Mouse (Mus musculus) kidney, postnatal 10 days (tissue): Measurements from ENCODE around the gene Cog6.

Source experiments
- DNase-seq: peaks from one replicate; pipeline ENCODE4 v3.0.0; 2021; ENCODE audit warnings: mixed read lengths

Cog6 gene

GRCm38 (mm10) chr3:53016436-53017340, at the start of gene Cog6:
Cog6 (minus strand) TSS chr3:53017237.
- peak; percentile 92 for DNase-seq

GRCm38 (mm10) chr3:53066095-53066372, 49.0 kb upstream of the Cog6 start:
- peak; percentile 29 for DNase-seq

GRCm38 (mm10) chr3:53065267-53066094, 48.4 kb upstream of the Cog6 start:
- DNase-seq = no peak

GRCm38 (mm10) chr3:53063423-53064147, 46.5 kb upstream of the Cog6 start:
- DNase-seq = no peak

- DNase-seq = peak; percentile 24
Measured at GRCm38 (mm10) chr3:53059959-53060358, 42.9 kb upstream of the Cog6 start.

- DNase-seq = no peak
Measured at GRCm38 (mm10) chr3:53056430-53056829, 39.4 kb upstream of the Cog6 start.

- DNase-seq = no peak
Measured at GRCm38 (mm10) chr3:53052385-53052784, 35.3 kb upstream of the Cog6 start.

- peak; percentile 21 for DNase-seq
Measured at GRCm38 (mm10) chr3:53046371-53046770, 29.3 kb upstream of the Cog6 start.

- DNase-seq = no peak
Measured at GRCm38 (mm10) chr3:53045697-53046096, 28.7 kb upstream of the Cog6 start.

GRCm38 (mm10) chr3:53044682-53045299, 27.8 kb upstream of the Cog6 start:
- no peak for DNase-seq

GRCm38 (mm10) chr3:53044238-53044637, 27.2 kb upstream of the Cog6 start:
- DNase-seq = peak; percentile 52

GRCm38 (mm10) chr3:53043206-53043780, 26.3 kb upstream of the Cog6 start:
- DNase-seq = no peak

GRCm38 (mm10) chr3:53042240-53042567, 25.2 kb upstream of the Cog6 start:
- DNase-seq = no peak

- DNase-seq = peak; percentile 84
Measured at GRCm38 (mm10) chr3:53041411-53042239, 24.6 kb upstream of the Cog6 start, which contains the start of gene Lhfp. Lhfp (plus strand) TSS chr3:53041528.

- no peak for DNase-seq
Measured at GRCm38 (mm10) chr3:53040593-53041410, 23.8 kb upstream of the Cog6 start.

GRCm38 (mm10) chr3:53039746-53040145, 22.7 kb upstream of the Cog6 start:
- DNase-seq = no peak

GRCm38 (mm10) chr3:53038913-53039312, 21.9 kb upstream of the Cog6 start:
- DNase-seq = no peak

- no peak for DNase-seq
Measured at GRCm38 (mm10) chr3:53036941-53037340, 19.9 kb upstream of the Cog6 start.

- DNase-seq = no peak
Measured at GRCm38 (mm10) chr3:53036076-53036475, 19.0 kb upstream of the Cog6 start.

GRCm38 (mm10) chr3:53033448-53033847, 16.4 kb upstream of the Cog6 start:
- DNase-seq = peak; percentile 50

- DNase-seq = no peak
Measured at GRCm38 (mm10) chr3:53032432-53032831, 15.4 kb upstream of the Cog6 start.
